Mouse (Mus musculus) midbrain, embryonic 11.5 days (tissue): ENCODE measurements around the gene Armc6. TPM values are rescaled to one million over a fixed set of nuclear protein-coding genes. Genes with fewer than 3 reads are reported as not detected.

Experiments
- ATAC-seq: fragments of 200-750 bp; cut with Nextera tagmentation; 2 replicates; pipeline ENCODE4 v1.8.0; 2017; ENCODE audit warnings: moderate TSS enrichment, moderate library complexity; ENCODE audit not compliant: low FRiP score
- DNase-seq: peaks from one replicate; pipeline ENCODE4 v3.0.0; 2015; ENCODE audit warnings: low spot score; ENCODE audit errors: missing footprints
- H3K27ac ChIP-seq: fragments of 300-500 bp; sonication (generic); 2 replicates; pipeline ENCODE4 v1.5.1; 2014; ENCODE audit warnings: low read depth, low read length
- H3K27me3 ChIP-seq: fragments of 300-500 bp; sonication (generic); 2 replicates; pipeline ENCODE4 v1.6.1; 2014; ENCODE audit warnings: mild to moderate bottlenecking, low read length, moderate library complexity, mixed read lengths; ENCODE audit not compliant: control insufficient read depth, insufficient read depth
- H3K36me3 ChIP-seq: fragments of 300-500 bp; sonication (generic); 2 replicates; pipeline ENCODE4 v1.6.1; 2014; ENCODE audit warnings: mild to moderate bottlenecking, low read length, moderate library complexity, mixed read lengths; ENCODE audit not compliant: control insufficient read depth, insufficient read depth
- H3K4me1 ChIP-seq: fragments of 300-500 bp; sonication (generic); 2 replicates; pipeline ENCODE4 v1.6.1; 2014; ENCODE audit warnings: low read length; ENCODE audit not compliant: control insufficient read depth, insufficient read depth
- H3K4me2 ChIP-seq: fragments of 300-500 bp; sonication (generic); 2 replicates; pipeline ENCODE4 v1.6.1; 2014; ENCODE audit warnings: mild to moderate bottlenecking, moderate library complexity
- H3K4me3 ChIP-seq: fragments of 300-500 bp; sonication (generic); 2 replicates; pipeline ENCODE4 v1.5.1; 2014; ENCODE audit warnings: low read depth, low read length
- H3K9ac ChIP-seq: fragments of 300-500 bp; sonication (generic); 2 replicates; pipeline ENCODE4 v1.6.1; 2014; ENCODE audit warnings: low read length
- H3K9me3 ChIP-seq: fragments of 300-500 bp; sonication (generic); 2 replicates; pipeline ENCODE4 v1.6.1; 2016; ENCODE audit warnings: low read length; ENCODE audit not compliant: control insufficient read depth
- WGBS: fragments of 180-500 bp; shearing (Covaris S2); extraction: QIAGEN DNeasy Blood & Tissue Kit; methylation state at CpG from one replicate; pipeline ENCODE4 v1.1.7; 2014; 5-methylcytosine and 5-hydroxymethylcytosine counted together
- polyA plus RNA-seq: library from polyadenylated mRNA; unstranded; fragments of >200 nt; fragmentation: Nextera tagmentation; extraction: Ambion mirVana; gene quantifications from 2 replicates; pipeline ENCODE4 v1.2.1, GENCODE M21; 2014

Gene Armc6
- polyA plus RNA-seq, 1 experiment from 2014 or later = 31.1 TPM

GRCm38 (mm10) chr8:70211726-70212111 is 22.5 kb downstream of the Armc6 start:
- Histone ChIP-seq H3K27ac (no peak overlapping the region), H3K9me3 (no peaks in the 10 kb centered on the region), H3K4me1 (no peaks in the 10 kb centered on the region; the same call in 1 of the 2 replicates), H3K4me3 (peak overlapping the region; percentile 55), H3K9ac (peak overlapping the region; percentile 59), H3K36me3 (no peaks in the 10 kb centered on the region), H3K4me2 (peak overlapping the region; percentile 97), H3K27me3 (peaks cover 8% of the 10 kb centered on the region)
- DNase-seq (no peak), ATAC-seq (no peak)
- WGBS = 2% methylated on average over 31 of the region's 31 CpGs

GRCm38 (mm10) chr8:70211275-70211674 is 23.0 kb downstream of the Armc6 start:
- H3K4me3 ChIP-seq = peak overlapping the region; percentile 55
- DNase-seq (no peak), ATAC-seq (no peak)
- no peak overlapping the region; the same call in 1 of the 2 replicates for H3K9ac ChIP-seq
- WGBS = 81% methylated on average over 1 of the region's 1 CpGs
- no peaks in the 10 kb centered on the region for H3K36me3 ChIP-seq
- H3K9me3 ChIP-seq = no peaks in the 10 kb centered on the region
- H3K27me3 ChIP-seq = peaks cover 8% of the 10 kb centered on the region
- peak overlapping the region; percentile 97 for H3K4me2 ChIP-seq
- H3K27ac ChIP-seq = no peak overlapping the region
- no peaks in the 10 kb centered on the region; the same call in 1 of the 2 replicates for H3K4me1 ChIP-seq

GRCm38 (mm10) chr8:70210538-70210937 is 23.7 kb downstream of the Armc6 start:
- Histone ChIP-seq H3K27ac (no peak overlapping the region), H3K36me3 (no peaks in the 10 kb centered on the region), H3K4me1 (no peaks in the 10 kb centered on the region; the same call in 1 of the 2 replicates), H3K4me3 (no peak overlapping the region), H3K9ac (no peak overlapping the region), H3K4me2 (no peak overlapping the region), H3K9me3 (no peaks in the 10 kb centered on the region), H3K27me3 (peaks cover 8% of the 10 kb centered on the region)
- ATAC-seq = no peak
- no peak for DNase-seq
- 29% methylated on average over 8 of the region's 8 CpGs for WGBS

- no peaks in the 10 kb centered on the region for H3K36me3 ChIP-seq
- H3K27me3 ChIP-seq = peaks cover 8% of the 10 kb centered on the region
- 32% methylated on average over 1 of the region's 1 CpGs for WGBS
- no peak overlapping the region for H3K9ac ChIP-seq
- H3K27ac ChIP-seq = no peak overlapping the region
- no peak overlapping the region for H3K4me2 ChIP-seq
- no peak for ATAC-seq
- H3K4me3 ChIP-seq = no peak overlapping the region
- H3K9me3 ChIP-seq = no peaks in the 10 kb centered on the region
- H3K4me1 ChIP-seq = no peaks in the 10 kb centered on the region; the same call in 1 of the 2 replicates
- no peak for DNase-seq
Observed at GRCm38 (mm10) chr8:70208130-70208529, 26.1 kb downstream of the Armc6 start.

- WGBS = 70% methylated on average over 1 of the region's 1 CpGs
- no peaks in the 10 kb centered on the region for H3K27me3 ChIP-seq
- H3K36me3 ChIP-seq = no peaks in the 10 kb centered on the region
- ATAC-seq = no peak
- H3K9me3 ChIP-seq = no peaks in the 10 kb centered on the region
- no peaks in the 10 kb centered on the region for H3K4me1 ChIP-seq
- H3K4me3 ChIP-seq = no peak overlapping the region
- no peak overlapping the region for H3K4me2 ChIP-seq
- no peak for DNase-seq
- H3K9ac ChIP-seq = no peak overlapping the region
- no peak overlapping the region for H3K27ac ChIP-seq
Observed at GRCm38 (mm10) chr8:70204757-70205156, 29.5 kb downstream of the Armc6 start.

GRCm38 (mm10) chr8:70203072-70203471 is 31.2 kb downstream of the Armc6 start:
- H3K4me3 ChIP-seq = no peak overlapping the region
- WGBS = 69% methylated on average over 4 of the region's 4 CpGs
- H3K9ac ChIP-seq = no peak overlapping the region; the same call in 1 of the 2 replicates
- no peak for ATAC-seq
- H3K27me3 ChIP-seq = no peaks in the 10 kb centered on the region
- H3K4me2 ChIP-seq = no peak overlapping the region
- H3K9me3 ChIP-seq = no peaks in the 10 kb centered on the region
- no peaks in the 10 kb centered on the region for H3K4me1 ChIP-seq
- no peak for DNase-seq
- no peaks in the 10 kb centered on the region for H3K36me3 ChIP-seq
- H3K27ac ChIP-seq = no peak overlapping the region

- DNase-seq (no peak), ATAC-seq (no peak)
- no peaks in the 10 kb centered on the region for H3K36me3 ChIP-seq
- no peak overlapping the region for H3K4me2 ChIP-seq
- H3K9me3 ChIP-seq = no peaks in the 10 kb centered on the region
- no peaks in the 10 kb centered on the region for H3K27me3 ChIP-seq
- no peaks in the 10 kb centered on the region for H3K4me1 ChIP-seq
- 86% methylated on average over 3 of the region's 3 CpGs for WGBS
- no peak overlapping the region for H3K27ac ChIP-seq
- H3K4me3 ChIP-seq = no peak overlapping the region
- no peak overlapping the region for H3K9ac ChIP-seq
Observed at GRCm38 (mm10) chr8:70201417-70201816, 32.8 kb downstream of the Armc6 start.

- DNase-seq (no peak), ATAC-seq (no peak)
- Histone ChIP-seq H3K36me3 (no peaks in the 10 kb centered on the region), H3K27me3 (no peaks in the 10 kb centered on the region), H3K4me2 (no peak overlapping the region), H3K4me3 (no peak overlapping the region), H3K4me1 (no peaks in the 10 kb centered on the region), H3K27ac (no peak overlapping the region), H3K9ac (no peak overlapping the region), H3K9me3 (no peaks in the 10 kb centered on the region)
- 84% methylated on average over 5 of the region's 5 CpGs for WGBS
Observed at GRCm38 (mm10) chr8:70200098-70200681, 34.1 kb downstream of the Armc6 start.

- Histone ChIP-seq H3K4me2 (no peak overlapping the region), H3K36me3 (no peaks in the 10 kb centered on the region)
- ATAC-seq = no peak
Observed at GRCm38 (mm10) chr8:70197603-70198002, 36.7 kb downstream of the Armc6 start.

More at GRCm38 (mm10) chr8:70197603-70198002, 36.7 kb downstream of the Armc6 start:
- WGBS = 51% methylated on average over 7 of the region's 7 CpGs
- Histone ChIP-seq H3K4me1 (no peaks in the 10 kb centered on the region), H3K27ac (no peak overlapping the region), H3K27me3 (no peaks in the 10 kb centered on the region), H3K4me3 (no peak overlapping the region), H3K9me3 (no peaks in the 10 kb centered on the region), H3K9ac (0 out of 2 replicates have a peak overlapping the region, but pooled peaks have one; percentile 13)
- no peak for DNase-seq
